Mouse (Mus musculus) liver, adult 2 months (tissue): ENCODE results near the gene Dock3. TPM values are rescaled to one million over a fixed set of nuclear protein-coding genes. Genes with fewer than 3 reads are reported as not detected.

ENCODE experiments used
- DNase-seq: peaks from one replicate; pipeline ENCODE4 v3.0.0-alpha.2; 2011; ENCODE audit warnings: low read depth, low spot score; ENCODE audit errors: extremely low read depth
- H3K27ac ChIP-seq: fragments of 200-500 bp; replicated peaks from 2 replicates; pipeline ENCODE4 v1.5.1; 2012; ENCODE audit warnings: low read depth, mild to moderate bottlenecking, control low read depth, inconsistent platforms, low read length; ENCODE audit not compliant: insufficient read depth
- H3K27me3 ChIP-seq: fragments of 200-500 bp; 2 replicates; pipeline ENCODE4 v1.6.1; 2012; ENCODE audit warnings: mild to moderate bottlenecking, moderate library complexity, low read length, inconsistent platforms; ENCODE audit not compliant: control insufficient read depth, insufficient read depth
- H3K36me3 ChIP-seq: fragments of 200-500 bp; 2 replicates; pipeline ENCODE4 v1.6.1; 2012; ENCODE audit warnings: low read length, inconsistent platforms; ENCODE audit not compliant: control insufficient read depth, insufficient read depth
- H3K4me1 ChIP-seq: fragments of 200-500 bp; 2 replicates; pipeline ENCODE4 v1.6.1; 2011; ENCODE audit warnings: low read length; ENCODE audit not compliant: control insufficient read depth, insufficient read depth
- H3K4me3 ChIP-seq: fragments of 200-500 bp; 2 replicates; pipeline ENCODE4 v1.5.1; 2011; ENCODE audit warnings: low read depth, mild to moderate bottlenecking, control low read depth, low read length, moderate library complexity; ENCODE audit not compliant: insufficient read depth
- H3K79me2 ChIP-seq: fragments of 200-500 bp; 2 replicates; pipeline ENCODE4 v1.6.1; 2012; ENCODE audit warnings: inconsistent platforms, mild to moderate bottlenecking, low read length, moderate library complexity; ENCODE audit not compliant: control insufficient read depth, insufficient read depth
- H3K9ac ChIP-seq: fragments of 200-500 bp; 2 replicates; pipeline ENCODE4 v1.6.1; 2012; ENCODE audit warnings: low read depth, mild to moderate bottlenecking, control low read depth, inconsistent platforms, low read length
- CTCF ChIP-seq: fragments of 200-500 bp; IDR thresholded peaks from 2 replicates; pipeline ENCODE4 v1.5.1; 2011; ENCODE audit warnings: low read depth, low read length, control low read depth
- POLR2A ChIP-seq: fragments of 200-500 bp; IDR thresholded peaks from 2 replicates; pipeline ENCODE4 v1.6.1; 2011; ENCODE audit warnings: low read length, control low read depth; ENCODE audit not compliant: insufficient read depth; ENCODE audit errors: extremely low read depth
- WGBS: fragments of 180-500 bp; shearing (Covaris S2); methylation state at CpG from one replicate; pipeline ENCODE4 v1.1.7; 2018; 5-methylcytosine and 5-hydroxymethylcytosine counted together
- polyA plus RNA-seq: library from polyadenylated mRNA; depleted of rRNA; stranded (reverse); fragments of >200 nt; gene quantifications from 2 replicates; pipeline ENCODE4 v1.2.3, GENCODE M21; 2012
- total RNA-seq: library from RNA; depleted of rRNA; stranded (reverse); fragments of >200 nt; gene quantifications from 2 replicates; pipeline ENCODE4 v1.2.3, GENCODE M21; 2014

Gene Dock3
- total and polyA plus RNA-seq, 2 experiments = not detected

- Histone ChIP-seq H3K27ac (peak overlapping the region; percentile 9; the same call in 1 of the 2 replicates), H3K4me3 (peak overlapping the region; percentile 89; the same call in 1 of the 2 replicates), H3K27me3 (no peaks in the 10 kb centered on the region), H3K79me2 (peaks cover 13% of the 10 kb centered on the region), H3K36me3 (peaks cover 24% of the 10 kb centered on the region), H3K9ac (peak overlapping the region; percentile 18; the same call in 1 of the 2 replicates), H3K4me1 (peaks cover 26% of the 10 kb centered on the region)
- 12% methylated on average over 8 of the region's 8 CpGs for WGBS
- TF ChIP-seq CTCF = no peak
- TF ChIP-seq POLR2A = no peak
- peak; percentile 63 for DNase-seq
These were observed 341.0 kb downstream of the Dock3 start for GRCm38 (mm10) chr9:106890496-106891240.

GRCm38 (mm10) chr9:106889321-106889720, 342.4 kb downstream of the Dock3 start:
- H3K27ac ChIP-seq = no peak overlapping the region
- H3K36me3 ChIP-seq = peaks cover 24% of the 10 kb centered on the region
- DNase-seq = no peak
- peaks cover 30% of the 10 kb centered on the region for H3K4me1 ChIP-seq
- WGBS = 72% methylated on average over 9 of the region's 9 CpGs
- no peaks in the 10 kb centered on the region for H3K27me3 ChIP-seq
- TF ChIP-seq CTCF (no peak), POLR2A (no peak)
- H3K4me3 ChIP-seq = no peak overlapping the region
- no peak overlapping the region for H3K9ac ChIP-seq
- H3K79me2 ChIP-seq = peaks cover 23% of the 10 kb centered on the region

- DNase-seq = no peak
- no peaks in the 10 kb centered on the region for H3K27me3 ChIP-seq
- peaks cover 27% of the 10 kb centered on the region for H3K4me1 ChIP-seq
- no peak overlapping the region for H3K4me3 ChIP-seq
- 94% methylated on average over 3 of the region's 3 CpGs for WGBS
- TF ChIP-seq CTCF = no peak
- no peak for TF ChIP-seq POLR2A
- peaks cover 23% of the 10 kb centered on the region for H3K79me2 ChIP-seq
- no peak overlapping the region for H3K27ac ChIP-seq
- H3K9ac ChIP-seq = no peak overlapping the region
- peaks cover 24% of the 10 kb centered on the region for H3K36me3 ChIP-seq
These were observed 343.4 kb downstream of the Dock3 start for GRCm38 (mm10) chr9:106888346-106888745.

GRCm38 (mm10) chr9:106886828-106887702, 344.6 kb downstream of the Dock3 start, which contains the start of gene Rbm15b:
Gene Rbm15b (minus strand): TSS chr9:106887428.
- Histone ChIP-seq H3K4me3 (peak within 1 kb of the TSS; percentile 76), H3K9ac (peak within 1 kb of the TSS; percentile 95), H3K27me3 (no peaks in the 10 kb centered on the region), H3K36me3 (peaks cover 27% of the 10 kb centered on the region), H3K79me2 (peaks cover 23% of the 10 kb centered on the region), H3K4me1 (peaks cover 26% of the 10 kb centered on the region), H3K27ac (peak within 1 kb of the TSS; percentile 60)
- DNase-seq = peak; percentile 89
- WGBS = 2% methylated on average over 96 of the region's 101 CpGs
- TF ChIP-seq POLR2A (0 out of 2 replicates have a peak, but pooled peaks have one; percentile 13), CTCF (peak; percentile 74)

- TF ChIP-seq CTCF (no peak), POLR2A (0 out of 2 replicates have a peak, but pooled peaks have one; percentile 5)
- Histone ChIP-seq H3K4me3 (peak overlapping the region; percentile 76), H3K79me2 (peaks cover 17% of the 10 kb centered on the region), H3K36me3 (peaks cover 32% of the 10 kb centered on the region), H3K27me3 (no peaks in the 10 kb centered on the region), H3K27ac (peak overlapping the region; percentile 60), H3K9ac (peak overlapping the region; percentile 95), H3K4me1 (peaks cover 26% of the 10 kb centered on the region)
- 2% methylated on average over 106 of the region's 107 CpGs for WGBS
- DNase-seq = peak; percentile 58
These were observed 345.6 kb downstream of the Dock3 start for GRCm38 (mm10) chr9:106885901-106886731.
